Mouse (Mus musculus) G1E (cell line): ENCODE measurements around the gene Sun1.

Experiments used
- CTCF ChIP-seq: IDR thresholded peaks from 2 replicates; pipeline ENCODE4 v1.5.1; 2012; ENCODE audit warnings: low read depth, low read length, inconsistent platforms, mixed read lengths
- GATA1 ChIP-seq: IDR thresholded peaks from 2 replicates; pipeline ENCODE4 v1.6.1; 2012; ENCODE audit warnings: borderline replicate concordance, low read length, inconsistent platforms, mixed read lengths
- POLR2AphosphoS5 ChIP-seq: IDR thresholded peaks from 2 replicates; pipeline ENCODE4 v1.6.1; 2012; ENCODE audit warnings: low read depth, low read length, inconsistent platforms; ENCODE audit not compliant: insufficient replicate concordance

DNA sequence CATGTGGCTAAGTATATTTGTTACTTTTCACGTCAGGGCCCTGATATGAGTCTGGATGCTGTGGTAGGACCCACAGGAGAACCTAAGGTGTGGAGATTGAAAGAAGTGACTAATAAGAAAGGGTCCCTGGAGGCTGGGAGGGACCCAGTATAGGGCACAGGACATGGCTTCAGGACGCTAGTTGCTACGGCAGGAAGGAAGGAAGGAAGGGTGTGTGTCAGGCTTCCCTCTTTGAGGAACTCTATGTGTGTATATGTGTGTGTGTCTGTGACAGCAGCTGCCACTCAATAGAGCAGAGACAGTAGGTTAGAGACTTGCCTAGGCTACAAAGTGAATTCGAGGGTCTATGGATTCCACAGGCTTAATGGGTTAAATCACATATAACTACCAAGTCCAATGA, 20.2 kb downstream of the Sun1 start:
- TF ChIP-seq GATA1 (no peak), CTCF (no peak), POLR2AphosphoS5 (no peak)
